Mouse (Mus musculus): ENCODE measurements around the gene Svop.

The Svop gene

GRCm38 (mm10) chr5:114102807-114103206, 11.4 kb upstream of the Svop start:
- peak; percentile 54 for DNase-seq (ENCODE audit: low spot score)

- no peak for DNase-seq (ENCODE audit: low spot score)
Observed at GRCm38 (mm10) chr5:114101873-114102272, 10.5 kb upstream of the Svop start.

GRCm38 (mm10) chr5:114100390-114101099, 9.2 kb upstream of the Svop start:
- DNase-seq (ENCODE audit: low spot score): no peak

- DNase-seq (ENCODE audit: low spot score): peak; percentile 84
Observed at GRCm38 (mm10) chr5:114099709-114100389, 8.5 kb upstream of the Svop start.

- DNase-seq (ENCODE audit: low spot score): no peak
Observed at GRCm38 (mm10) chr5:114090421-114091013, 853 bp downstream of the Svop start.

- no peak for DNase-seq (ENCODE audit: low spot score)
Observed at GRCm38 (mm10) chr5:114087875-114088480, 3.4 kb downstream of the Svop start.

- no peak for DNase-seq (ENCODE audit: low spot score)
Observed at GRCm38 (mm10) chr5:114085501-114085900, 5.9 kb downstream of the Svop start.

- DNase-seq (ENCODE audit: low spot score): no peak
Observed at GRCm38 (mm10) chr5:114077009-114077408, 14.4 kb downstream of the Svop start.

- no peak for DNase-seq (ENCODE audit: low spot score)
Observed at GRCm38 (mm10) chr5:114072262-114072661, 19.1 kb downstream of the Svop start.

- no peak for DNase-seq (ENCODE audit: low spot score)
Observed at GRCm38 (mm10) chr5:114070858-114071257, 20.5 kb downstream of the Svop start.

- no peak for DNase-seq (ENCODE audit: low spot score)
Observed at GRCm38 (mm10) chr5:114067982-114068381, 23.4 kb downstream of the Svop start.

- DNase-seq (ENCODE audit: low spot score): no peak
Observed at GRCm38 (mm10) chr5:114067543-114067942, 23.8 kb downstream of the Svop start.

- DNase-seq (ENCODE audit: low spot score): no peak
Observed at GRCm38 (mm10) chr5:114066601-114067000, 24.8 kb downstream of the Svop start.

GRCm38 (mm10) chr5:114065161-114065560, 26.2 kb downstream of the Svop start, which contains the start of gene Usp30:
Usp30 (plus strand) TSS chr5:114065461.
- DNase-seq (ENCODE audit: low spot score): no peak

GRCm38 (mm10) chr5:114063958-114064357, 27.4 kb downstream of the Svop start:
- no peak for DNase-seq (ENCODE audit: low spot score)

- no peak for DNase-seq (ENCODE audit: low spot score)
Observed at GRCm38 (mm10) chr5:114061675-114062074, 29.7 kb downstream of the Svop start.

GRCm38 (mm10) chr5:114057129-114057731, 34.1 kb downstream of the Svop start:
- DNase-seq (ENCODE audit: low spot score): no peak

GRCm38 (mm10) chr5:114052246-114052761, 39.1 kb downstream of the Svop start:
- no peak for DNase-seq (ENCODE audit: low spot score)

GRCm38 (mm10) chr5:114048731-114049308, 42.5 kb downstream of the Svop start:
- DNase-seq (ENCODE audit: low spot score): no peak

GRCm38 (mm10) chr5:114047182-114047581, 44.2 kb downstream of the Svop start:
- DNase-seq (ENCODE audit: low spot score): no peak

- no peak for DNase-seq (ENCODE audit: low spot score)
Observed at GRCm38 (mm10) chr5:114046604-114047003, 44.8 kb downstream of the Svop start.

GRCm38 (mm10) chr5:114046151-114046550, 45.2 kb downstream of the Svop start:
- DNase-seq (ENCODE audit: low spot score): no peak
